Mouse (Mus musculus): ENCODE data around the gene Olfr1359. TPM values are rescaled to one million over a fixed set of nuclear protein-coding genes. Genes with fewer than 3 reads are reported as not detected.

Gene Olfr1359
- polyA plus RNA-seq, 1 experiment from 2014 or later, result not detected

DNA sequence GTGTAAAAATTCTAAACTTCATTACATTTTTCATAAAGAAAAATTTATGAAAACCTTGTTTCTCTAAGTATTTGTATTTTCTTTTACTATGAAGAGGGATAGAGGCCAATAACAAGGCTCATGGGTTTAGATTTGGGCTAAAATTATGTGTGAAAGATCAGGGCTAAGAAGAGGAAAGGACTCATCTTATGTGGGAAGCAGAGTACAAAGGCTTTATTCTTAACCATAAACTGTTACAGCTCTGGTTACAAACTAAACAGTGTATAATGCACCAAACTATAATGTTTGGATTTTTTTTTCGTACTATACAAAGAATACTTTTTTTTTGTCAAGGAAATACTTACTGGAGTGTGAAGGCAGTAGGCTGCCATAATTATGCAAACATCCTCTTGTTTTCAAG is 57.8 kb downstream of the Olfr1359 start:
- H3K36me3 ChIP-seq (ENCODE audit: control insufficient read depth, insufficient read depth), result no peaks in the 10 kb centered on the region
- no peak overlapping the region; the same call in 1 of the 2 replicates for H3K9ac ChIP-seq (ENCODE audit: low read length)
- H3K4me2 ChIP-seq (ENCODE audit: low read depth, low read length), result peak overlapping the region; percentile 47
- no peaks in the 10 kb centered on the region for H3K27me3 ChIP-seq (ENCODE audit: control insufficient read depth, insufficient read depth, low read length)
- H3K9me3 ChIP-seq (replicated peaks; ENCODE audit: control insufficient read depth, low read length), result no peaks in the 10 kb centered on the region
- H3K4me1 ChIP-seq (ENCODE audit: control insufficient read depth, insufficient read depth, low read length), result peaks cover 13% of the 10 kb centered on the region
- 69% methylated on average over 1 of the region's 1 CpGs for WGBS
- no peak for ATAC-seq (replicated peaks; ENCODE audit: extremely low read depth, insufficient read depth, low FRiP score)
- no peak overlapping the region for H3K27ac ChIP-seq (ENCODE audit: low read length)
- H3K4me3 ChIP-seq (ENCODE audit: low read length), result no peak overlapping the region

Small RNA genes within 50 kb of the gene (microRNA-seq; reads per million reads assigned to microRNA genes)
- gene Gm44357 (not detected), gene Gm44367 (not detected), gene Gm44454 (not detected)

Other genes with a start within 250 kb of the Olfr1359 start
- gene Zscan26, start 244.4 kb upstream of the Olfr1359 start, polyA plus RNA-seq (2015; fragmentation: Nextera tagmentation; extraction: Ambion mirVana), result 25.2 and 25.8 TPM in 2 replicates
- gene Nkapl, start 229.6 kb upstream of the Olfr1359 start, polyA plus RNA-seq (2015; fragmentation: Nextera tagmentation; extraction: Ambion mirVana), result 1.5 and 1.7 TPM in 2 replicates
- gene Zkscan4, start 219.2 kb upstream of the Olfr1359 start, polyA plus RNA-seq (2015; fragmentation: Nextera tagmentation; extraction: Ambion mirVana), result 1.9 and 2.2 TPM in 2 replicates
- gene Gm10065, start 218.7 kb upstream of the Olfr1359 start, polyA plus RNA-seq (2015; fragmentation: Nextera tagmentation; extraction: Ambion mirVana), result not detected in 2 replicates
- 0.77 and 4.1 TPM in 2 replicates for gene AK157302, start 202.9 kb upstream of the Olfr1359 start, polyA plus RNA-seq (2015; fragmentation: Nextera tagmentation; extraction: Ambion mirVana)
- gene Gm11273, start 196.7 kb upstream of the Olfr1359 start, polyA plus RNA-seq (2015; fragmentation: Nextera tagmentation; extraction: Ambion mirVana), result 20.3 and 62.4 TPM in 2 replicates
- gene Zkscan8, start 167.0 kb upstream of the Olfr1359 start, polyA plus RNA-seq (2015; fragmentation: Nextera tagmentation; extraction: Ambion mirVana), result 3.7 and 4.7 TPM in 2 replicates
- gene Olfr1366, start 155.3 kb upstream of the Olfr1359 start, polyA plus RNA-seq (2015; fragmentation: Nextera tagmentation; extraction: Ambion mirVana), result 0.04 TPM in 1 of 2 replicates, not detected in the other
- gene Olfr1535, start 138.2 kb upstream of the Olfr1359 start, polyA plus RNA-seq (2015; fragmentation: Nextera tagmentation; extraction: Ambion mirVana), result not detected in 2 replicates
- not detected in 2 replicates for gene Olfr1364, start 116.4 kb upstream of the Olfr1359 start, polyA plus RNA-seq (2015; fragmentation: Nextera tagmentation; extraction: Ambion mirVana)
- not detected in 2 replicates for gene Olfr1362, start 84.1 kb upstream of the Olfr1359 start, polyA plus RNA-seq (2015; fragmentation: Nextera tagmentation; extraction: Ambion mirVana)
- gene Olfr11, start 55.6 kb upstream of the Olfr1359 start, polyA plus RNA-seq (2015; fragmentation: Nextera tagmentation; extraction: Ambion mirVana), result not detected in 2 replicates
- not detected in 2 replicates for gene Olfr1361, start 34.7 kb upstream of the Olfr1359 start, polyA plus RNA-seq (2015; fragmentation: Nextera tagmentation; extraction: Ambion mirVana)
- not detected in 2 replicates for gene Olfr1360, start 20.7 kb upstream of the Olfr1359 start, polyA plus RNA-seq (2015; fragmentation: Nextera tagmentation; extraction: Ambion mirVana)
- 0.86 and 1.7 TPM in 2 replicates for gene Hist1h2bl, start 18.0 kb downstream of the Olfr1359 start, polyA plus RNA-seq (2015; fragmentation: Nextera tagmentation; extraction: Ambion mirVana)
- gene Hist1h2ai, start 18.3 kb downstream of the Olfr1359 start, polyA plus RNA-seq (2015; fragmentation: Nextera tagmentation; extraction: Ambion mirVana), result 4.3 and 8.1 TPM in 2 replicates
- 4.8 and 6.2 TPM in 2 replicates for gene Hist1h3h, start 19.5 kb downstream of the Olfr1359 start, polyA plus RNA-seq (2015; fragmentation: Nextera tagmentation; extraction: Ambion mirVana)
- 1.8 and 2.4 TPM in 2 replicates for gene Hist1h2bm, start 23.9 kb downstream of the Olfr1359 start, polyA plus RNA-seq (2015; fragmentation: Nextera tagmentation; extraction: Ambion mirVana)
- gene Hist1h4j, start 37.0 kb downstream of the Olfr1359 start, polyA plus RNA-seq (2015; fragmentation: Nextera tagmentation; extraction: Ambion mirVana), result 0.51 and 0.67 TPM in 2 replicates
- 1.9 TPM in 1 of 2 replicates, not detected in the other for gene Hist1h4k, start 52.4 kb downstream of the Olfr1359 start, polyA plus RNA-seq (2015; fragmentation: Nextera tagmentation; extraction: Ambion mirVana)
- 9.3 and 10.0 TPM in 2 replicates for gene Hist1h2ak, start 55.7 kb downstream of the Olfr1359 start, polyA plus RNA-seq (2015; fragmentation: Nextera tagmentation; extraction: Ambion mirVana)
- gene Hist1h2bn, start 56.0 kb downstream of the Olfr1359 start, polyA plus RNA-seq (2015; fragmentation: Nextera tagmentation; extraction: Ambion mirVana), result 0.88 and 1.6 TPM in 2 replicates
- 8.6 and 9.8 TPM in 2 replicates for gene Hist1h1b, start 82.5 kb downstream of the Olfr1359 start, polyA plus RNA-seq (2015; fragmentation: Nextera tagmentation; extraction: Ambion mirVana)
- gene Hist1h3i, start 85.3 kb downstream of the Olfr1359 start, polyA plus RNA-seq (2015; fragmentation: Nextera tagmentation; extraction: Ambion mirVana), result 50.2 and 54.0 TPM in 2 replicates
- 3.0 and 3.1 TPM in 2 replicates for gene Hist1h2an, start 89.1 kb downstream of the Olfr1359 start, polyA plus RNA-seq (2015; fragmentation: Nextera tagmentation; extraction: Ambion mirVana)
- gene Hist1h2bp, start 89.3 kb downstream of the Olfr1359 start, polyA plus RNA-seq (2015; fragmentation: Nextera tagmentation; extraction: Ambion mirVana), result 0.34 and 0.52 TPM in 2 replicates
- 9.3 and 10.4 TPM in 2 replicates for gene Hist1h2bq, start 112.1 kb downstream of the Olfr1359 start, polyA plus RNA-seq (2015; fragmentation: Nextera tagmentation; extraction: Ambion mirVana)
- gene Hist1h2ao, start 112.4 kb downstream of the Olfr1359 start, polyA plus RNA-seq (2015; fragmentation: Nextera tagmentation; extraction: Ambion mirVana), result not detected in 2 replicates
- gene Hist1h4m, start 113.6 kb downstream of the Olfr1359 start, polyA plus RNA-seq (2015; fragmentation: Nextera tagmentation; extraction: Ambion mirVana), result not detected in 2 replicates
- gene Hist1h4n, start 134.1 kb downstream of the Olfr1359 start, polyA plus RNA-seq (2015; fragmentation: Nextera tagmentation; extraction: Ambion mirVana), result 6.3 and 7.5 TPM in 2 replicates
- 1,370 and 1,778 TPM in 2 replicates for gene Hist1h2ap, start 135.4 kb downstream of the Olfr1359 start, polyA plus RNA-seq (2015; fragmentation: Nextera tagmentation; extraction: Ambion mirVana)
- gene Hist1h2br, start 135.6 kb downstream of the Olfr1359 start, polyA plus RNA-seq (2015; fragmentation: Nextera tagmentation; extraction: Ambion mirVana), result 9.6 and 10.5 TPM in 2 replicates
- gene Zfp184, start 247.0 kb downstream of the Olfr1359 start, polyA plus RNA-seq (2015; fragmentation: Nextera tagmentation; extraction: Ambion mirVana), result 2.9 and 4.7 TPM in 2 replicates